Mouse (Mus musculus) splenic B cell, adult 2 months (primary cell): ENCODE measurements at regions not wholly inside any gene's neighbourhood (a gene's known extent, or its start where the extent isn't known, plus 50 kb on each side); places are given as distances from the start of the nearest gene placed in this dataset.

Experiments
- DNase-seq: peaks from one replicate; pipeline ENCODE4 v3.0.0-alpha.2; 2011; ENCODE audit warnings: low read depth, low spot score
- H3K27me3 ChIP-seq: 2 replicates; pipeline ENCODE4 v1.6.1; 2012; ENCODE audit warnings: mild to moderate bottlenecking, low read length, moderate library complexity, mixed read lengths; ENCODE audit not compliant: control insufficient read depth, poor library complexity, insufficient read depth, severe bottlenecking
- H3K36me3 ChIP-seq: 2 replicates; pipeline ENCODE4 v1.6.1; 2012; ENCODE audit warnings: mild to moderate bottlenecking, low read length, moderate library complexity, mixed read lengths; ENCODE audit not compliant: control insufficient read depth, poor library complexity, insufficient read depth, severe bottlenecking

- Histone ChIP-seq H3K27me3 (no peaks in the 10 kb centered on the region), H3K36me3 (no peaks in the 10 kb centered on the region)
- no peak for DNase-seq
These were observed 178.6 kb downstream of the Tpbg start for GRCm38 (mm10) chr9:86020765-86021164.

GRCm38 (mm10) chr9:86030738-86031137 is 188.6 kb downstream of the Tpbg start:
- H3K27me3 ChIP-seq, result no peaks in the 10 kb centered on the region
- DNase-seq, result no peak
- H3K36me3 ChIP-seq, result no peaks in the 10 kb centered on the region

- no peaks in the 10 kb centered on the region for H3K27me3 ChIP-seq
These were observed 201.9 kb downstream of the Tpbg start for GRCm38 (mm10) chr9:86044098-86044497.

GRCm38 (mm10) chr9:86058116-86058515 is 215.9 kb downstream of the Tpbg start:
- Histone ChIP-seq H3K36me3 (no peaks in the 10 kb centered on the region), H3K27me3 (no peaks in the 10 kb centered on the region)
- no peak for DNase-seq

More at GRCm38 (mm10) chr9:86044098-86044497, 201.9 kb downstream of the Tpbg start:
- H3K36me3 ChIP-seq, result no peaks in the 10 kb centered on the region
- DNase-seq, result no peak

GRCm38 (mm10) chr9:86060049-86060448 is 217.9 kb downstream of the Tpbg start:
- DNase-seq, result no peak

GRCm38 (mm10) chr9:86061230-86061629 is 219.1 kb downstream of the Tpbg start:
- no peaks in the 10 kb centered on the region for H3K36me3 ChIP-seq
- no peak for DNase-seq
- no peaks in the 10 kb centered on the region for H3K27me3 ChIP-seq

More at GRCm38 (mm10) chr9:86060049-86060448, 217.9 kb downstream of the Tpbg start:
- Histone ChIP-seq H3K36me3 (no peaks in the 10 kb centered on the region), H3K27me3 (no peaks in the 10 kb centered on the region)

- no peaks in the 10 kb centered on the region for H3K36me3 ChIP-seq
- no peak for DNase-seq
- H3K27me3 ChIP-seq, result no peaks in the 10 kb centered on the region
These were observed 237.1 kb downstream of the Tpbg start for GRCm38 (mm10) chr9:86079275-86079674.

- H3K36me3 ChIP-seq, result no peaks in the 10 kb centered on the region
- no peaks in the 10 kb centered on the region for H3K27me3 ChIP-seq
- no peak for DNase-seq
These were observed 239.7 kb downstream of the Tpbg start for GRCm38 (mm10) chr9:86081873-86082272.

GRCm38 (mm10) chr9:86092998-86093397 is 250.8 kb downstream of the Tpbg start:
- DNase-seq, result no peak

GRCm38 (mm10) chr9:86095460-86095859 is 253.3 kb downstream of the Tpbg start:
- Histone ChIP-seq H3K36me3 (no peaks in the 10 kb centered on the region), H3K27me3 (no peaks in the 10 kb centered on the region)
- DNase-seq, result no peak

More at GRCm38 (mm10) chr9:86092998-86093397, 250.8 kb downstream of the Tpbg start:
- Histone ChIP-seq H3K36me3 (no peaks in the 10 kb centered on the region), H3K27me3 (no peaks in the 10 kb centered on the region)

GRCm38 (mm10) chr9:86096246-86096645 is 254.1 kb downstream of the Tpbg start:
- H3K36me3 ChIP-seq, result no peaks in the 10 kb centered on the region
- no peak for DNase-seq
- no peaks in the 10 kb centered on the region for H3K27me3 ChIP-seq

- H3K36me3 ChIP-seq, result no peaks in the 10 kb centered on the region
- no peak for DNase-seq
- H3K27me3 ChIP-seq, result no peaks in the 10 kb centered on the region
These were observed 257.1 kb downstream of the Tpbg start for GRCm38 (mm10) chr9:86099325-86099724.

GRCm38 (mm10) chr9:86101360-86102086 is 259.3 kb downstream of the Tpbg start:
- Histone ChIP-seq H3K27me3 (no peaks in the 10 kb centered on the region), H3K36me3 (no peaks in the 10 kb centered on the region)
- no peak for DNase-seq

- Histone ChIP-seq H3K27me3 (no peaks in the 10 kb centered on the region), H3K36me3 (no peaks in the 10 kb centered on the region)
- no peak for DNase-seq
These were observed 261.4 kb downstream of the Tpbg start for GRCm38 (mm10) chr9:86103607-86104006.

GRCm38 (mm10) chr9:86104664-86105063 is 262.5 kb downstream of the Tpbg start:
- Histone ChIP-seq H3K36me3 (no peaks in the 10 kb centered on the region), H3K27me3 (no peaks in the 10 kb centered on the region)
- DNase-seq, result no peak

- Histone ChIP-seq H3K27me3 (no peaks in the 10 kb centered on the region), H3K36me3 (no peaks in the 10 kb centered on the region)
- DNase-seq, result no peak
These were observed 263.7 kb downstream of the Tpbg start for GRCm38 (mm10) chr9:86105851-86106250.
